Mouse (Mus musculus): ENCODE measurements around the gene Foxp2.

DNA sequence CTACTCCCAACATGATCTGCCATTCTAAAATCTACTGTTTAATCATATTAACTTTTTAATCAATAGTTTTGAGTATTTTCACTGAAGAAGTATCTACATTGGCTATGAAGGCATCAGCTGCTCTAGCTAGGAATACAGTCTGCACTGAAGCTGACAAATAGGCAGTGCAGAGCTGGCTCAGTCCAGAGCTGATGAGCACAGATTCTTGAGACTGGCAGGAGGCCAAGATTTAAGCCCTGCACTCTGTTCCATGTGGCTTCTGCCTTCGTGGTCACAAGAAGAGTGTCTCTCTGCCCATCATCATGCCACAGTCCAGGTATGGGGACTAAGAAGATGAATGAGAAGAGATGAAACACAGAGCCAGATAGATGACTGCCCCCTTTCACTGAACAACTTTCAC, 398.1 kb downstream of the Foxp2 start:
- TF ChIP-seq CTCF (IDR thresholded peaks at IDR 0.05; ENCODE audit: extremely low read depth, insufficient read depth, low read length) (no peak), POLR2A (IDR thresholded peaks at IDR 0.05; ENCODE audit: extremely low read depth, insufficient read depth, low read length) (no peak)

Measured in cortical plate, adult 2 months (tissue).